Mouse (Mus musculus) G1E (cell line): ENCODE results near the gene Tm7sf3. TPM values are rescaled to one million over a fixed set of nuclear protein-coding genes. Genes with fewer than 3 reads are reported as not detected.

Experiments
- ATAC-seq: 2 replicates; pipeline ENCODE4 v1.8.0; 2016; ENCODE audit warnings: mild to moderate bottlenecking; ENCODE audit not compliant: insufficient number of reproducible peaks, poor library complexity, low FRiP score, severe bottlenecking; ENCODE audit errors: extremely low read depth
- DNase-seq: peaks from one replicate; pipeline ENCODE4 v3.0.0; 2012; ENCODE audit warnings: low spot score
- H3K27me3 ChIP-seq: 2 replicates; pipeline ENCODE4 v1.6.1; 2012; ENCODE audit warnings: mild to moderate bottlenecking, low read length, inconsistent platforms; ENCODE audit not compliant: insufficient read depth
- H3K36me3 ChIP-seq: replicated peaks from 2 replicates; pipeline ENCODE3; 2012; ENCODE audit warnings: mild to moderate bottlenecking, inconsistent platforms
- H3K4me1 ChIP-seq: 2 replicates; pipeline ENCODE4 v1.6.1; 2012; ENCODE audit warnings: low read depth, low read length, inconsistent platforms, mixed read lengths; ENCODE audit not compliant: insufficient read depth
- H3K4me3 ChIP-seq: 2 replicates; pipeline ENCODE4 v1.5.1; 2012; ENCODE audit warnings: low read depth, mild to moderate bottlenecking, inconsistent platforms, low read length, moderate library complexity, mixed read lengths
- H3K9me3 ChIP-seq: replicated peaks from 2 replicates; pipeline ENCODE4 v1.6.1; 2012; ENCODE audit warnings: inconsistent platforms
- CTCF ChIP-seq: IDR thresholded peaks from 2 replicates; pipeline ENCODE4 v1.5.1; 2012; ENCODE audit warnings: low read depth, low read length, inconsistent platforms, mixed read lengths
- GATA1 ChIP-seq: IDR thresholded peaks from 2 replicates; pipeline ENCODE4 v1.6.1; 2012; ENCODE audit warnings: borderline replicate concordance, low read length, inconsistent platforms, mixed read lengths
- GATA2 ChIP-seq: IDR thresholded peaks from 2 replicates; pipeline ENCODE4 v1.6.1; 2012; ENCODE audit warnings: low read depth, low read length, inconsistent platforms, borderline replicate concordance
- POLR2AphosphoS5 ChIP-seq: IDR thresholded peaks from 2 replicates; pipeline ENCODE4 v1.6.1; 2012; ENCODE audit warnings: low read depth, low read length, inconsistent platforms; ENCODE audit not compliant: insufficient replicate concordance
- TAL1 ChIP-seq: conservative IDR thresholded peaks from 2 replicates; pipeline ENCODE4 v1.6.1; 2012; ENCODE audit warnings: low read depth, low read length, inconsistent platforms, mixed read lengths
- polyA plus RNA-seq: library from polyadenylated mRNA; stranded (reverse); fragments of >175 nt; gene quantifications from 2 replicates; pipeline ENCODE4 v1.2.3, GENCODE M21; 2012
- total RNA-seq, 2 experiments: library from RNA; stranded (forward) in 1 of 2; stranded (reverse) in 1 of 2; fragments of 200-1000 nt in 1 of 2; fragments of >200 nt in 1 of 2; fragmentation: Nextera tagmentation in 1 of 2; gene quantifications; 2 replicates each; pipeline ENCODE4 v1.2.3; 2014 to 2017

Gene Tm7sf3
- total and polyA plus RNA-seq, 3 experiments, result 24.7 to 27.8 (median 25.0) TPM

GRCm38 (mm10) chr6:146678136-146679070 is 35.8 kb upstream of the Tm7sf3 start:
- Histone ChIP-seq H3K4me3 (no peak overlapping the region), H3K36me3 (no peaks in the 10 kb centered on the region), H3K4me1 (no peaks in the 10 kb centered on the region), H3K9me3 (no peaks in the 10 kb centered on the region), H3K27me3 (peaks cover 20% of the 10 kb centered on the region)
- ATAC-seq (no peak), DNase-seq (no peak)
- TF ChIP-seq GATA1 (no peak), POLR2AphosphoS5 (no peak), GATA2 (no peak), CTCF (no peak), TAL1 (no peak)

- Histone ChIP-seq H3K4me1 (no peaks in the 10 kb centered on the region), H3K27me3 (peaks cover 15% of the 10 kb centered on the region), H3K9me3 (no peaks in the 10 kb centered on the region), H3K36me3 (no peaks in the 10 kb centered on the region), H3K4me3 (no peak overlapping the region)
- no peak for DNase-seq
- ATAC-seq, result no peak
- no peak for TF ChIP-seq POLR2AphosphoS5
- no peak for TF ChIP-seq GATA2
- TF ChIP-seq CTCF, result no peak
- no peak for TF ChIP-seq TAL1
- no peak for TF ChIP-seq GATA1
Observed at GRCm38 (mm10) chr6:146676904-146677303, 34.3 kb upstream of the Tm7sf3 start.

- Histone ChIP-seq H3K27me3 (peaks cover 15% of the 10 kb centered on the region), H3K4me1 (no peaks in the 10 kb centered on the region), H3K36me3 (no peaks in the 10 kb centered on the region), H3K9me3 (peaks cover 6% of the 10 kb centered on the region), H3K4me3 (no peak overlapping the region)
- no peak for ATAC-seq
- no peak for DNase-seq
- no peak for TF ChIP-seq POLR2AphosphoS5
- TF ChIP-seq TAL1, result no peak
- no peak for TF ChIP-seq GATA2
- TF ChIP-seq CTCF, result no peak
- no peak for TF ChIP-seq GATA1
Observed at GRCm38 (mm10) chr6:146674881-146675536, 32.4 kb upstream of the Tm7sf3 start.

DNA sequence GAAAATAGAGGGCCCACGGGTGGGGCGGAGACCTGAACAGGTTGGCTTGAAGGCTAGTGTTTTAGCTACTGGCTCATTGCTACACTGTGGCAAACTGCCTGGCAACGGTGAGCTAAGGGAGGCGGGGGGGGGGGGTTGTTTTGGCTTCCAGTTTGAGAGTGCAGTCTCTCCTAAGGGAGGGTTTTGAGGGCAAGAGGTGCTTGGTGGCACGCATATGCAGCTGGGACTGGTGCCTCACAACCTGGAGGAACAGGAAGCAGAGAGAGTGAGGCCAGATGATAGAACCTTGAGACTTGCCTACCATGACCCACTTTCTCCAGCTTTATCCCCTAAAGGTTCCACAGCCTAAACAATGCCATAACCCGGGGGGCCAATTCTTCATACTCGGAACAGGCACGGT is 31.8 kb upstream of the Tm7sf3 start:
- DNase-seq, result no peak
- Histone ChIP-seq H3K36me3 (no peaks in the 10 kb centered on the region), H3K4me1 (no peaks in the 10 kb centered on the region), H3K27me3 (peaks cover 15% of the 10 kb centered on the region), H3K9me3 (peaks cover 8% of the 10 kb centered on the region), H3K4me3 (no peak overlapping the region)
- TF ChIP-seq CTCF (no peak), TAL1 (no peak), POLR2AphosphoS5 (no peak), GATA1 (no peak), GATA2 (no peak)
- ATAC-seq, result no peak

DNA sequence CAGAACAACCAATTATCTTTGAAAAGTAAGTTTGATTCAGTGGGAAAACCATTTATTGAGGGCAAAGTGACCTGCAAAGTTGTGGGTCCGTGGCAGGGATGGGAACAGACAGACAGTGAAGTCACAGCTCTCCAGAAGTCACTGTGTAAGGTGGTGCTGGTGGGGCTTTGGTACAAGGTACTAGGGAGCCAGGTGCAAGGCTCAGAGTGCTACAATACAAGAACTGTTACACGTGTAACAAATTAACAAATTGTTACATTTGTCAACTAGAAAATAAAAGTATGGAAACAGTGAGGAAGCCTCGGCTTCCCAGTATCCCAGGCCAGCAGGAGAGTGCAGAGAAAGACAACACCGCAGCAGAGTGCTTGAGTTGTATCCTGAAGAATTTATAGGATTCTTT is 31.1 kb upstream of the Tm7sf3 start:
- Histone ChIP-seq H3K9me3 (peaks cover 8% of the 10 kb centered on the region), H3K4me3 (no peak overlapping the region), H3K36me3 (no peaks in the 10 kb centered on the region), H3K27me3 (peaks cover 15% of the 10 kb centered on the region), H3K4me1 (no peaks in the 10 kb centered on the region)
- TF ChIP-seq GATA2 (no peak), CTCF (no peak), POLR2AphosphoS5 (no peak), TAL1 (no peak), GATA1 (no peak)
- ATAC-seq, result no peak
- no peak for DNase-seq

GRCm38 (mm10) chr6:146672106-146672505 is 29.5 kb upstream of the Tm7sf3 start:
- DNase-seq, result no peak
- Histone ChIP-seq H3K4me3 (no peak overlapping the region), H3K4me1 (no peaks in the 10 kb centered on the region), H3K9me3 (peaks cover 8% of the 10 kb centered on the region), H3K36me3 (no peaks in the 10 kb centered on the region), H3K27me3 (peaks cover 9% of the 10 kb centered on the region)
- ATAC-seq, result no peak
- TF ChIP-seq CTCF (no peak), TAL1 (no peak), GATA2 (no peak), GATA1 (no peak), POLR2AphosphoS5 (no peak)
